Mouse (Mus musculus) G1E (cell line): ENCODE measurements around the gene Camta1. TPM values are rescaled to one million over a fixed set of nuclear protein-coding genes. Genes with fewer than 3 reads are reported as not detected.

ENCODE experiments used
- ATAC-seq: 2 replicates; pipeline ENCODE4 v1.8.0; 2016; ENCODE audit warnings: mild to moderate bottlenecking; ENCODE audit not compliant: insufficient number of reproducible peaks, poor library complexity, low FRiP score, severe bottlenecking; ENCODE audit errors: extremely low read depth
- DNase-seq: peaks from one replicate; pipeline ENCODE4 v3.0.0; 2012; ENCODE audit warnings: low spot score
- H3K27me3 ChIP-seq: 2 replicates; pipeline ENCODE4 v1.6.1; 2012; ENCODE audit warnings: mild to moderate bottlenecking, low read length, inconsistent platforms; ENCODE audit not compliant: insufficient read depth
- H3K36me3 ChIP-seq: replicated peaks from 2 replicates; pipeline ENCODE3; 2012; ENCODE audit warnings: mild to moderate bottlenecking, inconsistent platforms
- H3K4me1 ChIP-seq: 2 replicates; pipeline ENCODE4 v1.6.1; 2012; ENCODE audit warnings: low read depth, low read length, inconsistent platforms, mixed read lengths; ENCODE audit not compliant: insufficient read depth
- H3K4me3 ChIP-seq: 2 replicates; pipeline ENCODE4 v1.5.1; 2012; ENCODE audit warnings: low read depth, mild to moderate bottlenecking, inconsistent platforms, low read length, moderate library complexity, mixed read lengths
- H3K9me3 ChIP-seq: replicated peaks from 2 replicates; pipeline ENCODE4 v1.6.1; 2012; ENCODE audit warnings: inconsistent platforms
- CTCF ChIP-seq: IDR thresholded peaks from 2 replicates; pipeline ENCODE4 v1.5.1; 2012; ENCODE audit warnings: low read depth, low read length, inconsistent platforms, mixed read lengths
- GATA1 ChIP-seq: IDR thresholded peaks from 2 replicates; pipeline ENCODE4 v1.6.1; 2012; ENCODE audit warnings: borderline replicate concordance, low read length, inconsistent platforms, mixed read lengths
- GATA2 ChIP-seq: IDR thresholded peaks from 2 replicates; pipeline ENCODE4 v1.6.1; 2012; ENCODE audit warnings: low read depth, low read length, inconsistent platforms, borderline replicate concordance
- POLR2AphosphoS5 ChIP-seq: IDR thresholded peaks from 2 replicates; pipeline ENCODE4 v1.6.1; 2012; ENCODE audit warnings: low read depth, low read length, inconsistent platforms; ENCODE audit not compliant: insufficient replicate concordance
- TAL1 ChIP-seq: conservative IDR thresholded peaks from 2 replicates; pipeline ENCODE4 v1.6.1; 2012; ENCODE audit warnings: low read depth, low read length, inconsistent platforms, mixed read lengths
- polyA plus RNA-seq: library from polyadenylated mRNA; stranded (reverse); fragments of >175 nt; gene quantifications from 2 replicates; pipeline ENCODE4 v1.2.3, GENCODE M21; 2012
- total RNA-seq, 2 experiments: library from RNA; stranded (forward) in 1 of 2; stranded (reverse) in 1 of 2; fragments of 200-1000 nt in 1 of 2; fragments of >200 nt in 1 of 2; fragmentation: Nextera tagmentation in 1 of 2; gene quantifications; 2 replicates each; pipeline ENCODE4 v1.2.3; 2014 to 2017

Gene Camta1
- total and polyA plus RNA-seq, 3 experiments, result 10.8 to 113 (median 25.7) TPM

DNA sequence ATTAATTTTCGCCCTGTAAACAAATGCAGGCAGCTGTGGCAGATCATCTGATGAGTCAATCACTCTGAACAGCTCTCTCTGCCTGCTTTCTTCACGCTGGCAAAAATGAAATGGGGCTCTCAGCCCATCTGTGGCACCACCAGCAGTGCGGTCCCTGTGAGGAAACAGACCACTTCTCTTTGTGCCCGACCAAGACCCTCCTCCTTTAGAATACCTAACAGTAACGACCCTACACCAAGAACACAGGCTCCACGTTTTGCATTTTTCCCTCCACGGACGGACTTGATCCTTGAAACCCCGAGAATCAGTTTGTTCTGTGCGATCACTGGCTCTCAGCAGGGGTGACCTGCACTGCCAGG, 322.5 kb downstream of the Camta1 start:
- H3K9me3 ChIP-seq, result peaks cover 87% of the 10 kb centered on the region

GRCm38 (mm10) chr4:151538446-151539166, 323.1 kb downstream of the Camta1 start:
- TF ChIP-seq GATA2, result no peak
- no peak for TF ChIP-seq TAL1
- TF ChIP-seq GATA1, result no peak
- no peak for TF ChIP-seq CTCF
- TF ChIP-seq POLR2AphosphoS5, result no peak
- ATAC-seq, result no peak

More for the DNA sequence above, 322.5 kb downstream of the Camta1 start:
- DNase-seq (no peak), ATAC-seq (no peak)
- no peaks in the 10 kb centered on the region for H3K27me3 ChIP-seq
- H3K4me3 ChIP-seq, result no peak overlapping the region
- no peaks in the 10 kb centered on the region for H3K4me1 ChIP-seq
- H3K36me3 ChIP-seq, result no peaks in the 10 kb centered on the region
- TF ChIP-seq POLR2AphosphoS5 (no peak), TAL1 (no peak), GATA2 (no peak)

DNA sequence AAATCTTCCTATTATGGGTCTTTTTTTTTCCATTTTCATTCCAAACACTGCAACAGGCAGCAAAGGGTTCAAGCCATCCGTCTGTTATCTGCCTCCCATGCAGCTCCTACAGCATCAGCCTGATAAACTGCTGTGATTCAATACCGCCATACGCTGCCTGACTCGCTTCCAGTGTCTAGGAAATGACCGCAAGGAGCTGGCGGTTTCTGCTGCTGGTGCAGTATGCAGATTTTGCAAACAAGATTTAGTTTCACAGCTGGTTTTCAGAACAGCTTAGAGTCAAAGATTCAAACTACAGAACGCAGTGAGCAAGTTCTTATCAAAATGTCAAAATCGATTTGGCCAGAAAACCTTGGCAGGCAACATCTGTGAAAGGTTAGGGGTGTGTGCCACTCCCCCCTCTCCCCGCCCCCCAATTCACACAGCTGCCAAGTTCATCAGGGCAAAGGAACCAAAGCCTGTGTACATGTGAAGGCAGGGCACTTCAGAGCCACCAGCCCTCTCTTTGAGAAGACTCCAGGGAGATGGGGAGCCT, 325.7 kb downstream of the Camta1 start:
- Histone ChIP-seq H3K27me3 (no peaks in the 10 kb centered on the region), H3K9me3 (peaks cover 80% of the 10 kb centered on the region), H3K4me1 (no peaks in the 10 kb centered on the region), H3K4me3 (no peak overlapping the region), H3K36me3 (no peaks in the 10 kb centered on the region)
- TF ChIP-seq GATA2 (no peak), POLR2AphosphoS5 (no peak), TAL1 (no peak), CTCF (no peak), GATA1 (no peak)
- ATAC-seq (no peak), DNase-seq (no peak)

More at GRCm38 (mm10) chr4:151538446-151539166, 323.1 kb downstream of the Camta1 start:
- Histone ChIP-seq H3K9me3 (peaks cover 84% of the 10 kb centered on the region), H3K4me3 (no peak overlapping the region), H3K4me1 (no peaks in the 10 kb centered on the region), H3K36me3 (no peaks in the 10 kb centered on the region), H3K27me3 (no peaks in the 10 kb centered on the region)
- DNase-seq, result no peak

DNA sequence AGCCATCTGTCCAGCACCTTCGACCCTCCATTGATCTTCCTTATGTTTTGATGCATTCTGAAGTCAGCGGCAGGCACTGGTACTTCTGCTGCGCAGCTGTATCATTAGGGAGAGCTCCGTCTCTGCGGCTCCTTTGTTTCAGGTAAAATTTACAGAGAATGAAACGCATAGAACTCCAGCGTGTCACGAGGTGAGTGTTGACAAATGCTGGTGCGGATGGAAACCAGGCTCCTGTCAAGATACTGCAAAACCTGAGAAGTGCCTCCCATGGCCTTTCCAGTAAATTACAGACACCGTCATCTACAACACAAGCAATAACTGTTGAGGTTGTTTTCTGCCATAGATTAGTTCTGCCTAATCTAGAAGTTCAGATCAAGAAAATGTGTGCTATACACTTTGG, 328.2 kb downstream of the Camta1 start:
- Histone ChIP-seq H3K4me1 (no peaks in the 10 kb centered on the region), H3K36me3 (no peaks in the 10 kb centered on the region), H3K9me3 (peaks cover 80% of the 10 kb centered on the region), H3K27me3 (no peaks in the 10 kb centered on the region), H3K4me3 (no peak overlapping the region)
- DNase-seq (no peak), ATAC-seq (no peak)
- no peak for TF ChIP-seq GATA2
- TF ChIP-seq POLR2AphosphoS5, result no peak
- no peak for TF ChIP-seq CTCF
- no peak for TF ChIP-seq TAL1
- TF ChIP-seq GATA1, result no peak

DNA sequence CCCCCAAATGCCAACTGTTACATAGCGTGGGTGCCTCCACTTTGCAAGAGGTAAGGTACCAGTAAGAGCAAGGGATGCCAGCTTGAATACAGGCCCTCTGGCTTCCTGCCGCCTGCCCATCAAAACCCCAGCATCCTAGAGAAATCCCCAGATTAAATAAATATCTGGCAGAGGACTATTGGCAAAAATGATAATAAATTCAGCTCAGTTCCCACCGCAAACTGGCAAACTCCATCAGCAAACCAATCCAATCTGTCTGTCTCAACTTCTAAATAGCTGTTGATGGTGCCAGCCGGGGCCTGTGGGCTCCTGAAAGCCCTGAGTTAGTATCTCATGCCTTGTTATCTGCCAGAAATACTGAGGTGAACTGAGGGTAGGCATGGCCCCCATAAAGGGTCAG, 333.2 kb downstream of the Camta1 start:
- TF ChIP-seq GATA1, result no peak
- TF ChIP-seq POLR2AphosphoS5, result no peak
- TF ChIP-seq GATA2, result no peak
- no peak for TF ChIP-seq CTCF
- TF ChIP-seq TAL1, result no peak
- DNase-seq (no peak), ATAC-seq (no peak)
- no peak overlapping the region for H3K4me3 ChIP-seq
- H3K27me3 ChIP-seq, result no peaks in the 10 kb centered on the region
- H3K9me3 ChIP-seq, result peaks cover 63% of the 10 kb centered on the region
- H3K4me1 ChIP-seq, result no peaks in the 10 kb centered on the region
- H3K36me3 ChIP-seq, result no peaks in the 10 kb centered on the region

GRCm38 (mm10) chr4:151527763-151528162, 333.9 kb downstream of the Camta1 start:
- Histone ChIP-seq H3K4me3 (no peak overlapping the region), H3K4me1 (no peaks in the 10 kb centered on the region), H3K36me3 (no peaks in the 10 kb centered on the region), H3K9me3 (peaks cover 63% of the 10 kb centered on the region), H3K27me3 (no peaks in the 10 kb centered on the region)
- ATAC-seq, result no peak
- DNase-seq, result no peak
- TF ChIP-seq POLR2AphosphoS5, result no peak
- no peak for TF ChIP-seq GATA2
- no peak for TF ChIP-seq GATA1
- TF ChIP-seq CTCF, result no peak
- no peak for TF ChIP-seq TAL1

- no peak for ATAC-seq
- H3K9me3 ChIP-seq, result peaks cover 70% of the 10 kb centered on the region
- H3K27me3 ChIP-seq, result no peaks in the 10 kb centered on the region
- H3K36me3 ChIP-seq, result no peaks in the 10 kb centered on the region
- H3K4me3 ChIP-seq, result 0 out of 2 replicates have a peak overlapping the region, but pooled peaks have one; percentile 26
- DNase-seq, result no peak
- no peaks in the 10 kb centered on the region for H3K4me1 ChIP-seq
- TF ChIP-seq GATA1, result no peak
- TF ChIP-seq TAL1, result no peak
- no peak for TF ChIP-seq POLR2AphosphoS5
- TF ChIP-seq GATA2, result no peak
- no peak for TF ChIP-seq CTCF
These were observed 341.6 kb downstream of the Camta1 start for GRCm38 (mm10) chr4:151520103-151520502.
